Mouse (Mus musculus): ENCODE results near the gene Supt6. TPM values are rescaled to one million over a fixed set of nuclear protein-coding genes. Genes with fewer than 3 reads are reported as not detected.

The Supt6 gene
- polyA plus RNA-seq, 1 experiment from 2014 or later: 27.9 TPM

DNA sequence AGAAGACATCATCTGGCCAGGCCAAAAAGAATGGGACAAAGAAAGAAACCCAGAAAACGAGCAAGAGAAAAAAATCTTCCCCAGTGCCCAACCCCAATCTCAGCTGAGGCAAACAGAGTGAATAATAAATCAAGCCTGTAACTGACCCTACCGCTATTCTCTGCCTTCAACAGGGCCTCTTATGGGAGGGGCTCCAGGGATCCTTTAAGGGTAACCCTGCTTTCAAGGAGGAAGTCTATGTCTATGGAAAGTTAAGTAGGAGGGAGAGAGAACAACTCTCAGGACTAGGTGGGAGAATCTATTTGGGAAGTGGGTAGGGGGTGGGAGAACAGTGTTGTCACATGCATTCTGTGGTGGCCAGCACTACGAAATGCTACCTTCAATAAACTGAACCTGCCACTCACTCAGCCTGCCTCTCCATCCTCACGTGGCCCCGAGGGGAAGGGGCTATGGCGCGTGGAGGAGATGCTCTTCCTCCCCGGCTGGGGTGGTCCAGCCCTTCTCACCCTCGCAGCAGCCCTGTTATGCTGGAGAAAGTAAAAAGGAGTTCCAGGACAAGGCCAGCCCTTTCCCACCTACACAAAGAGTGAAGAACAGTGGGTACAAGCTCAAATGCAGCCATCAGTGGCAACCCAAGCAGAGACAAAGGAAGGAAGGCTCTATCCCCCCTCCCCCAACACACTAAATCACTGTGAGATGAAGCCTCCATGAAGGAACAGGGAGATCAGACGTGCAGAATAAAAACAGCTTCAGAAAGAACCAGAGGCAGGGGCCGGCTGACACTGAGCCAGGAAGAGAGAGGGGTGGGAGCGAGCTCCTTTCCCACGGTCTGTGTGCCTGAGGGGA, 40.2 kb downstream of the Supt6 start:
- no peaks in the 10 kb centered on the region for H3K9me3 ChIP-seq (ENCODE audit: low read depth, low read length)
- 67% methylated on average over 13 of the region's 13 CpGs for whole genome bisulfite sequencing
- no peak for DNase-seq
- no peak overlapping the region for H3K9ac ChIP-seq
- no peaks in the 10 kb centered on the region for H3K4me1 ChIP-seq (ENCODE audit: insufficient read depth)
- H3K4me3 ChIP-seq (ENCODE audit: low read depth, low read length): no peak overlapping the region
- H3K27ac ChIP-seq (ENCODE audit: low read depth): no peak overlapping the region
- peaks cover 70% of the 10 kb centered on the region for H3K36me3 ChIP-seq (ENCODE audit: insufficient read depth)
- no peak for TF ChIP-seq CTCF (IDR thresholded peaks at IDR 0.05; ENCODE audit: low read depth)
- H3K27me3 ChIP-seq (ENCODE audit: insufficient read depth, low read length): no peaks in the 10 kb centered on the region
- ATAC-seq (ENCODE audit: insufficient read depth): no peak
- no peak overlapping the region for H3K4me2 ChIP-seq

DNA sequence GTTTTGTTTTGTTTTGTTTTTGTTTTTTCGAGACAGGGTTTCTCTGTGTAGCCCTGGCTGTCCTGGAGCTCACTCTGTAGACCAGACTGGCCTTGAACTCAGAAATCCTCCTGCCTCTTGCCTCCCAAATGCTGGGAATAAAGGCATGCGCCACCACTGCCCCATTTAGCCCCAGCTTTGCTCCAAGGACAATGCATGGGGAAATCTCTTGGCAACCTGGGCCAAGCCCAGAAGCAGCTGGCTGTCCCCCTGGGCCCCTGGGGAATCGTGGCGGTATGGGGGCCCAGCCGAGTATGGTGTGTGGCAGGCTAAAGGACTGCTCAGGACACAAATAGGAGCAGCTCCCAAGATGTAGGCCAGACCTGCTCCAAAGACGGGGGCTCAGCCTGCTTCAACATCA, 41.5 kb downstream of the Supt6 start:
- ATAC-seq (ENCODE audit: insufficient read depth) (no peak), DNase-seq (no peak)
- Histone ChIP-seq H3K9ac (no peak overlapping the region), H3K27me3 (ENCODE audit: insufficient read depth, low read length) (no peaks in the 10 kb centered on the region), H3K4me1 (ENCODE audit: insufficient read depth) (no peaks in the 10 kb centered on the region), H3K4me3 (ENCODE audit: low read depth, low read length) (no peak overlapping the region), H3K9me3 (ENCODE audit: low read depth, low read length) (no peaks in the 10 kb centered on the region), H3K4me2 (no peak overlapping the region), H3K36me3 (ENCODE audit: insufficient read depth) (peaks cover 57% of the 10 kb centered on the region), H3K27ac (ENCODE audit: low read depth) (no peak overlapping the region)
- TF ChIP-seq CTCF (IDR thresholded peaks at IDR 0.05; ENCODE audit: low read depth): no peak
- 78% methylated on average over 6 of the region's 6 CpGs for WGBS

DNA sequence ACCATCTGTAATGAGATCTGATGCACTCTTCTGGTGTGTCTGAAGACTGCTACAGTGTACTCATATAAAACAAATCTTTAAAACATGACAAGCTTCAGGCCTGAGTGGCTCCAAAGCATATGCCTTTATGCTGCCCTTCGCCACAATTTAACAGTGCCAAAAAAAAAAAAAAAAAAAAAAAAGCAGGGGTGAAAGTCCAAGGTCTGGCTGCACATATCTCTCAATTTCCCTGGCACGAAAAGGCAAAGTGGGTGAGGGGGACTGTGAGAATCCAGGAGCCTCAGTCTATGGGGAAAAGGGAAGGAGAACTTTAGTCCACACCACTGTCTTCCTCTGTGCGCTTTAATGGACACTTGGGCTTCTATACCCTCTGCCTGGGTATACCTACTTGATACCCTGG, 43.4 kb downstream of the Supt6 start:
- Histone ChIP-seq H3K9ac (no peak overlapping the region), H3K4me1 (ENCODE audit: insufficient read depth) (no peaks in the 10 kb centered on the region), H3K4me2 (no peak overlapping the region), H3K36me3 (ENCODE audit: insufficient read depth) (peaks cover 38% of the 10 kb centered on the region), H3K27me3 (ENCODE audit: insufficient read depth, low read length) (no peaks in the 10 kb centered on the region), H3K9me3 (ENCODE audit: low read depth, low read length) (no peaks in the 10 kb centered on the region), H3K27ac (ENCODE audit: low read depth) (no peak overlapping the region), H3K4me3 (ENCODE audit: low read depth, low read length) (no peak overlapping the region)
- TF ChIP-seq CTCF (IDR thresholded peaks at IDR 0.05; ENCODE audit: low read depth): no peak
- no peak for DNase-seq
- 93% methylated on average over 3 of the region's 3 CpGs for WGBS
- no peak for ATAC-seq (ENCODE audit: insufficient read depth)

DNA sequence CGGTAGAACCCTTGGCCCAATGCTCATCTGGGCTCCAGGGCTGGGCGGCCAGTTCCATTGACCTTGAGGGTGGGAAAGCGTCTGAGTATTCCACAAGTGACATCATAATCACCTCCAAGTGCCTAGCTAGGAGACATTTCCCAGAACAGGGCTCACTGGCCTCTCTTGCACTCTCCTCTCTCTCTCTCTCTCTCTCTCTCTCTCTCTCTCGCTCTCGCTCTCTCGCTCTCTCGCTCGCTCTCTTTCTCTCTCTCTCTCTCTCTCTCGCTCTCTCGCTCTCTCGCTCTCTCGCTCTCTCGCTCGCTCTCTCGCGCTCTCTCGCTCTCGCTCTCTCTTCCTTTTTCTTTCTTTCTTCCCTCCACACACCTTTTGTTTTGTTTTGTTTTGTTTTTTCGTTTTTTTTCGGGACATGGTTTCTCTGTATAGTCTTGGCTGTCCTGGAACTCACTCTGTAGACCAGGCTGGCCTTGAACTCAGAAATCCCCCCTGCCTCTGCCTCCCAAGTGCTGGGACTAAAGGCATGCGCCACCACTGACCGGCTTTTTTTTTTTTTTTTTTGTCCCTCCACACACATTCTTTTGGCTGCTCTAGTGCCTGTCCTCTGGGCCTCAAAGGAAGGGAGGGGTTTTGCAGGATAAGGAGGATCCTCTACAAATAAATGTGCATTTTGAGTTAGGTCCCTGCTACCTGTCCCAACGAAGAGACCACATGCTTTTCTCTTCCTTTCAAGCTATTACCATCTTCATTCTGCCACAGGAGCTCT, 50.5 kb downstream of the Supt6 start:
- Histone ChIP-seq H3K4me3 (ENCODE audit: low read depth, low read length) (peak overlapping the region; percentile 46), H3K4me1 (ENCODE audit: insufficient read depth) (peaks cover 6% of the 10 kb centered on the region; the same call in 1 of the 2 replicates), H3K9me3 (ENCODE audit: low read depth, low read length) (no peaks in the 10 kb centered on the region), H3K27ac (ENCODE audit: low read depth) (peak overlapping the region; percentile 30), H3K27me3 (ENCODE audit: insufficient read depth, low read length) (no peaks in the 10 kb centered on the region), H3K9ac (peak overlapping the region; percentile 40), H3K4me2 (peak overlapping the region; percentile 70), H3K36me3 (ENCODE audit: insufficient read depth) (peaks cover 28% of the 10 kb centered on the region)
- no peak for TF ChIP-seq CTCF (IDR thresholded peaks at IDR 0.05; ENCODE audit: low read depth)
- DNase-seq (no peak), ATAC-seq (ENCODE audit: insufficient read depth) (no peak)
- WGBS: 58% methylated on average over 23 of the region's 23 CpGs

DNA sequence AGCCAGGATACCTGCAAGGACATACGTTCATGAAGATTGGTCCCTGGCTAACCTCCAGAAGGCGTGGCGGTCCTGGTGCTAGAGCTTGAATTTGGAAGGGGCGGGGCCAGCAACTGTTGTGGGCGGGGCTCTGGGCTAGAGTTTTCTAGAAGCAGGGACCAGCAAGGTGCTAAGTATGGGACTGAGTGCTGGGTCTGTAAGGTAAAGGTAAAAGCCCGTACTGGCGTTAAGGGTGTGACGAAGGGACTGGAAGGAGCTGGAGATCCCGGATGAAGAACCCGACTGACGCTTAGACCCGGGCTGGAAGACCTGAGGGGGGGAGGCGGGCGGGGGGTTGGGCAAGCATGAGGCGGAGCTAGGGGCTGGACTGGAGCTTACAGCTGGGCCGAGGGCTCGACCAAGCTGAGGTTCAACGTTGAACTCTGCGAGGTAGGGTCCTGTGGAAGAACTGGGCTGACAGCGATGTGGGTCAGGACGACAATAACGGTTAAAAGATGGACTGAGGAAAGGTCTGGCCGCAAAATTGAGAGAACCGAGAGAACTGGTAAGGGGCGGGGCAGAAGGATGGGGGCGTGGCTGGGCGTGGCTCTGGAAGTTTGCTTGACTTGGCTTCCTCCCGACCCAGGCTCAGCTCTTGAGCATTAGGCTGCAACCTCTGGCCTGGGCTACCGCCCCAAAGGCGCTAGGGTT, 51.2 kb downstream of the Supt6 start:
- peaks cover 28% of the 10 kb centered on the region for H3K36me3 ChIP-seq (ENCODE audit: insufficient read depth)
- no peaks in the 10 kb centered on the region for H3K9me3 ChIP-seq (ENCODE audit: low read depth, low read length)
- TF ChIP-seq CTCF (IDR thresholded peaks at IDR 0.05; ENCODE audit: low read depth): no peak
- peak overlapping the region; percentile 70 for H3K4me2 ChIP-seq
- H3K27me3 ChIP-seq (ENCODE audit: insufficient read depth, low read length): no peaks in the 10 kb centered on the region
- peak overlapping the region; percentile 40 for H3K9ac ChIP-seq
- DNase-seq (peak; percentile 84), ATAC-seq (ENCODE audit: insufficient read depth) (peak; percentile 74)
- peak overlapping the region; percentile 46 for H3K4me3 ChIP-seq (ENCODE audit: low read depth, low read length)
- H3K4me1 ChIP-seq (ENCODE audit: insufficient read depth): peaks cover 11% of the 10 kb centered on the region
- WGBS: 3% methylated on average over 30 of the region's 30 CpGs
- peak overlapping the region; percentile 30 for H3K27ac ChIP-seq (ENCODE audit: low read depth)

DNA sequence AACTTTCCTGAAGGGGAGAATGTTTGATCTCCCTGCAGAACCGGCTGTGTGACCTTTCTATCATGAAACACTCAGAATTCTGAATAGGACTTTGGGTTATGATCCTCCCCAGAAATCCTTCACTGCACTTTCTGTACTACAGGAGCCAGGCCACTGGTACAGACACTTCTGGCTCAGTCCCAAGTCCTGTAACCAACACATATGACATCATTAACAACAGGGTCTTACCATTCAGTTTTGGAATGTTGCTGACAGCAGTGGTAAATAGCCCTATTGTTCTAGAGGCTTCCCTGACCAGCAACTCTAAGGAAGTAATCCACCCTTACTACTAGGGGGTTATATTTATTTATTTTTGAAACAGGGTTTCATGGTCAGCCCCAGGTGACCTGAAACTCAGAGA, 52.7 kb downstream of the Supt6 start, which contains the start of gene Proca1:
TSS of gene Proca1 (plus strand) at position 280 of the 400 bp plus-strand sequence.
- ATAC-seq (ENCODE audit: insufficient read depth) (no peak), DNase-seq (peak; percentile 42)
- WGBS: 40% methylated on average over 1 of the region's 1 CpGs
- Histone ChIP-seq H3K27me3 (ENCODE audit: insufficient read depth, low read length) (no peaks in the 10 kb centered on the region), H3K9me3 (ENCODE audit: low read depth, low read length) (no peaks in the 10 kb centered on the region), H3K9ac (no peak within 1 kb of the TSS), H3K27ac (ENCODE audit: low read depth) (no peak within 1 kb of the TSS; the same call in 1 of the 2 replicates), H3K4me2 (peak within 1 kb of the TSS; percentile 70), H3K36me3 (ENCODE audit: insufficient read depth) (peaks cover 28% of the 10 kb centered on the region), H3K4me3 (ENCODE audit: low read depth, low read length) (peak within 1 kb of the TSS; percentile 46; the same call in 1 of the 2 replicates), H3K4me1 (ENCODE audit: insufficient read depth) (peaks cover 12% of the 10 kb centered on the region)
- TF ChIP-seq CTCF (IDR thresholded peaks at IDR 0.05; ENCODE audit: low read depth): no peak

Measured in lung, embryonic 14.5 days (tissue).